Mouse (Mus musculus): ENCODE results near the gene Tmem150a.

- TF ChIP-seq TAL1 (IDR thresholded peaks at IDR 0.05; ENCODE audit: low read length) = no peak
- no peak for TF ChIP-seq GATA1 (IDR thresholded peaks at IDR 0.05; ENCODE audit: low read length)
Measured at GRCm38 (mm10) chr6:72330133-72330532, 25.1 kb upstream of the Tmem150a start.
